Mouse (Mus musculus): ENCODE data around the gene Dgke.
"Not testable (repeated sequence)": the region's sequence is repeated elsewhere in the genome, so short reads cannot be mapped to it uniquely, and the experiment has no call there.

The Dgke gene

GRCm38 (mm10) chr11:89076370-89076821, 9.7 kb upstream of the Dgke start:
- in situ Hi-C loops (cut with MboI; ENCODE audit: low sequenced_read_pairs), result no loop called here

- in situ Hi-C loops (cut with MboI; ENCODE audit: low sequenced_read_pairs), result no loop called here
Observed at GRCm38 (mm10) chr11:89074783-89075413, 8.2 kb upstream of the Dgke start.

GRCm38 (mm10) chr11:89073541-89073940, 6.9 kb upstream of the Dgke start, which contains the start of gene Gm525:
Gene Gm525 (plus strand): TSS chr11:89073841.
- in situ Hi-C loops (cut with MboI; ENCODE audit: low sequenced_read_pairs), result no loop called here

- in situ Hi-C loops (cut with MboI; ENCODE audit: low sequenced_read_pairs), result no loop called here
Observed at GRCm38 (mm10) chr11:89071522-89071921, 4.9 kb upstream of the Dgke start.

- in situ Hi-C loops (cut with MboI; ENCODE audit: low sequenced_read_pairs), result no loop called here
Observed at GRCm38 (mm10) chr11:89069303-89069702, 2.7 kb upstream of the Dgke start.

- in situ Hi-C loops (cut with MboI; ENCODE audit: low sequenced_read_pairs), result no loop called here
Observed at GRCm38 (mm10) chr11:89068649-89069048, 2.0 kb upstream of the Dgke start.

GRCm38 (mm10) chr11:89067871-89068490, 1.3 kb upstream of the Dgke start:
- in situ Hi-C loops (cut with MboI; ENCODE audit: low sequenced_read_pairs), result no loop called here

- in situ Hi-C loops (cut with MboI; ENCODE audit: low sequenced_read_pairs), result no loop called here
Observed at GRCm38 (mm10) chr11:89067301-89067822, 712 bp upstream of the Dgke start.

- in situ Hi-C loops (cut with MboI; ENCODE audit: low sequenced_read_pairs), result no loop called here
Observed at GRCm38 (mm10) chr11:89066126-89066525, 524 bp downstream of the Dgke start.

- in situ Hi-C loops (cut with MboI; ENCODE audit: low sequenced_read_pairs), result no loop called here
Observed at GRCm38 (mm10) chr11:89065297-89065696, 1.4 kb downstream of the Dgke start.

GRCm38 (mm10) chr11:89064312-89064711, 2.3 kb downstream of the Dgke start:
- in situ Hi-C loops (cut with MboI; ENCODE audit: low sequenced_read_pairs), result no loop called here

GRCm38 (mm10) chr11:89061362-89061761, 5.3 kb downstream of the Dgke start:
- in situ Hi-C loops (cut with MboI; ENCODE audit: low sequenced_read_pairs), result no loop called here

GRCm38 (mm10) chr11:89060423-89061089, 6.1 kb downstream of the Dgke start:
- in situ Hi-C loops (cut with MboI; ENCODE audit: low sequenced_read_pairs), result no loop called here

- in situ Hi-C loops (cut with MboI; ENCODE audit: low sequenced_read_pairs), result no loop called here
Observed at GRCm38 (mm10) chr11:89059919-89060422, 6.7 kb downstream of the Dgke start.

- in situ Hi-C loops (cut with MboI; ENCODE audit: low sequenced_read_pairs), result no loop called here
Observed at GRCm38 (mm10) chr11:89058515-89059270, 8.0 kb downstream of the Dgke start.

GRCm38 (mm10) chr11:89055931-89056690, 10.5 kb downstream of the Dgke start:
- in situ Hi-C loops (cut with MboI; ENCODE audit: low sequenced_read_pairs), result no loop called here

GRCm38 (mm10) chr11:89051767-89052166, 14.9 kb downstream of the Dgke start:
- in situ Hi-C loops (cut with MboI; ENCODE audit: low sequenced_read_pairs), result no loop called here

GRCm38 (mm10) chr11:89046021-89046420, 20.6 kb downstream of the Dgke start:
- in situ Hi-C loops (cut with MboI; ENCODE audit: low sequenced_read_pairs), result no loop called here

GRCm38 (mm10) chr11:89045501-89045900, 21.1 kb downstream of the Dgke start:
- in situ Hi-C loops (cut with MboI; ENCODE audit: low sequenced_read_pairs), result not testable (repeated sequence)

GRCm38 (mm10) chr11:89043046-89043445, 23.6 kb downstream of the Dgke start:
- in situ Hi-C loops (cut with MboI; ENCODE audit: low sequenced_read_pairs), result no loop called here

Data from CH12F3 (cell line).